19 mouse cellular contexts compared by ENCODE assay signal in genomic region chr7:136874396-136874795, GRCm38 (mm10). TPM values are rescaled to one million over a fixed set of nuclear protein-coding genes. Genes with fewer than 3 reads are reported as not detected.
A peak's percentile ranks its signal among the peaks of the same experiment; 100 is the strongest.
DNase-seq lines count a peak whose midpoint lies in the region; ATAC-seq and TF ChIP-seq lines count a peak whose summit lies in the region.
"Had no signal": no experiment of that assay in that cellular context is flagged by ENCODE, and none has a peak within 500 bp of the region (broad histone marks: within the 10 kb centered on the region; RNA-seq: fewer than 3 reads in every experiment).

No protein-coding gene starts in this region.

- no peak for TF ChIP-seq EP300 in heart, adult 2 months (IDR thresholded peaks at IDR 0.05; ENCODE audit: insufficient read depth, low read depth, low read length)

- no peak overlapping the region for H3K27ac ChIP-seq in heart, embryonic 10.5 days
- H3K27ac ChIP-seq in heart, adult 2 months, result no peak overlapping the region
- H3K27ac ChIP-seq in midbrain, embryonic 11.5 days (ENCODE audit: low read depth, low read length), result no peak overlapping the region
- no peak overlapping the region for H3K27ac ChIP-seq in midbrain, embryonic 15.5 days

- no peaks in the 10 kb centered on the region for H3K9me3 ChIP-seq in heart, embryonic 10.5 days
- no peaks in the 10 kb centered on the region for H3K9me3 ChIP-seq in midbrain, embryonic 11.5 days (ENCODE audit: control insufficient read depth, low read length)
- H3K9me3 ChIP-seq in midbrain, embryonic 15.5 days, result no peaks in the 10 kb centered on the region

- no peaks in the 10 kb centered on the region for H3K36me3 ChIP-seq in heart, embryonic 10.5 days
- no peaks in the 10 kb centered on the region for H3K36me3 ChIP-seq in heart, adult 2 months (ENCODE audit: control insufficient read depth, insufficient read depth, low read length)
- no peaks in the 10 kb centered on the region for H3K36me3 ChIP-seq in midbrain, embryonic 11.5 days (ENCODE audit: control insufficient read depth, insufficient read depth, low read length)
- H3K36me3 ChIP-seq in midbrain, embryonic 15.5 days (replicated peaks), result no peaks in the 10 kb centered on the region
- H3K36me3 ChIP-seq: G1E had no signal

- ATAC-seq in midbrain, embryonic 11.5 days (ENCODE audit: low FRiP score), result no peak
- no peak for ATAC-seq in midbrain, embryonic 15.5 days (replicated peaks)
- ATAC-seq: activated CD4-positive, CD25-positive, alpha-beta regulatory T cell, adult 4 months; CD4-positive, CD25-positive, alpha-beta regulatory T cell, adult 4 months; Patski had no signal

- H3K79me2 ChIP-seq in heart, adult 2 months (replicated peaks; ENCODE audit: control insufficient read depth, insufficient read depth, low read length), result no peaks in the 10 kb centered on the region

- H3K4me3 ChIP-seq in heart, embryonic 10.5 days, result no peak overlapping the region
- H3K4me3 ChIP-seq in heart, adult 2 months, result no peak overlapping the region
- no peak overlapping the region for H3K4me3 ChIP-seq in midbrain, embryonic 11.5 days (ENCODE audit: low read depth, low read length)
- no peak overlapping the region for H3K4me3 ChIP-seq in midbrain, embryonic 15.5 days

- TF ChIP-seq POLR2A in heart, adult 2 months (IDR thresholded peaks at IDR 0.05; ENCODE audit: insufficient read depth, low read depth, low read length), result no peak

- TF ChIP-seq CTCF in heart, adult 2 months (IDR thresholded peaks at IDR 0.05), result no peak

- no peak overlapping the region for H3K9ac ChIP-seq in heart, adult 2 months (ENCODE audit: low read depth, low read length)
- H3K9ac ChIP-seq in midbrain, embryonic 11.5 days (ENCODE audit: low read length), result no peak overlapping the region
- H3K9ac ChIP-seq in midbrain, embryonic 15.5 days, result no peak overlapping the region

- intact Hi-C loops in heart, adult 2 months (cut with DNase I), result loop anchor here (2.0 kb wide), 1 partner anchor 16 kb away; no protein-coding TSS in a partner anchor

- H3K4me1 ChIP-seq in heart, embryonic 10.5 days, result 0 out of 2 replicates have a peak, but pooled peaks cover 6% of the 10 kb centered on the region
- no peaks in the 10 kb centered on the region for H3K4me1 ChIP-seq in heart, adult 2 months (ENCODE audit: control insufficient read depth, insufficient read depth, low read length)
- peaks cover 5% of the 10 kb centered on the region; the same call in 1 of the 2 replicates for H3K4me1 ChIP-seq in midbrain, embryonic 11.5 days (ENCODE audit: control insufficient read depth, insufficient read depth, low read length)
- peaks cover 11% of the 10 kb centered on the region for H3K4me1 ChIP-seq in midbrain, embryonic 15.5 days

- H3K4me2 ChIP-seq in midbrain, embryonic 11.5 days, result no peak overlapping the region
- no peak overlapping the region for H3K4me2 ChIP-seq in midbrain, embryonic 15.5 days

- peaks cover 29% of the 10 kb centered on the region; the same call in 1 of the 2 replicates for H3K27me3 ChIP-seq in heart, embryonic 10.5 days (ENCODE audit: insufficient read depth, poor library complexity, severe bottlenecking)
- H3K27me3 ChIP-seq in heart, adult 2 months (ENCODE audit: control insufficient read depth, insufficient read depth, low read length), result no peaks in the 10 kb centered on the region
- H3K27me3 ChIP-seq in midbrain, embryonic 11.5 days (ENCODE audit: control insufficient read depth, insufficient read depth, low read length), result no peaks in the 10 kb centered on the region
- H3K27me3 ChIP-seq in midbrain, embryonic 15.5 days (replicated peaks), result 0 out of 2 replicates have a peak, but pooled peaks cover 3% of the 10 kb centered on the region
- H3K27me3 ChIP-seq: Patski had no signal

- DNase-seq in heart, embryonic 10.5 days (ENCODE audit: low spot score), result peak; percentile 55
- DNase-seq in heart, adult 2 months, result no peak
- DNase-seq in midbrain, embryonic 11.5 days (ENCODE audit: low spot score, missing footprints), result peak; percentile 66
- DNase-seq: adrenal gland, adult 2 months; adrenal gland, adult 8-10 months; adrenal gland, postnatal 10 days; adrenal gland, postnatal 14 days; adrenal gland, postnatal 25 days; adrenal gland, postnatal 36 days; B cell, adult 2 months; cerebellum, adult 11 months; cerebellum, adult 11-12 months; cerebellum, adult 18-20 months had no signal

- WGBS in heart, embryonic 10.5 days, result 40% methylated on average over 1 of the region's 1 CpGs
- WGBS in heart, adult 2 months, result 14% methylated on average over 1 of the region's 1 CpGs
- 47% methylated on average over 1 of the region's 1 CpGs for WGBS in midbrain, embryonic 11.5 days
- 58% methylated on average over 1 of the region's 1 CpGs for WGBS in midbrain, embryonic 15.5 days

RNA-seq across cellular contexts. Expression of gene Mgmt, which starts 20.0 kb away (rescaled TPM):
- 5.7 and 6.1 TPM in 2 replicates for polyA plus RNA-seq in heart, embryonic 10.5 days (2016; fragmentation: Nextera tagmentation; extraction: Ambion mirVana)
- 1 to 10 TPM; 3.6 to 3.7 TPM for total RNA-seq in heart, adult 2 months (2021)
- polyA plus RNA-seq in heart, adult 2 months (2012; rRNA removed), result 3.7 and 3.8 TPM in 2 replicates
- 3.0 and 3.7 TPM in 2 replicates for polyA plus RNA-seq in midbrain, embryonic 11.5 days (2014; fragmentation: Nextera tagmentation; extraction: Ambion mirVana)
- polyA plus RNA-seq in midbrain, embryonic 15.5 days (2015; fragmentation: Nextera tagmentation; extraction: Ambion mirVana), result 1.2 and 1.5 TPM in 2 replicates
- total RNA-seq: MEL had no signal
- polyA plus RNA-seq: Patski had no signal

Comparison
In these comparisons a context has a peak if more than half of its experiments do, and no peak if none do; other contexts are left out.
1. DNase-seq: peak in heart, embryonic 10.5 days (single experiment) and midbrain, embryonic 11.5 days (single experiment); none in heart, adult 2 months (0 of 2).